Mouse (Mus musculus): ENCODE results near the gene Nr1h2. TPM values are rescaled to one million over a fixed set of nuclear protein-coding genes. Genes with fewer than 3 reads are reported as not detected.

The Nr1h2 gene
- polyA plus RNA-seq, 1 experiment from 2014 or later, result 82.2 TPM

- Histone ChIP-seq H3K4me3 (peak overlapping the region; percentile 45), H3K9me3 (replicated peaks) (no peaks in the 10 kb centered on the region), H3K4me1 (peaks cover 22% of the 10 kb centered on the region), H3K36me3 (peaks cover 9% of the 10 kb centered on the region), H3K27ac (0 out of 2 replicates have a peak overlapping the region, but pooled peaks have one; percentile 42), H3K27me3 (ENCODE audit: low read depth, poor library complexity, severe bottlenecking) (peaks cover 75% of the 10 kb centered on the region)
- 8% methylated on average over 40 of the region's 40 CpGs for WGBS
- DNase-seq (ENCODE audit: low spot score), result peak; percentile 81
Observed at GRCm38 (mm10) chr7:44527483-44528398, 26.0 kb downstream of the Nr1h2 start.

DNA sequence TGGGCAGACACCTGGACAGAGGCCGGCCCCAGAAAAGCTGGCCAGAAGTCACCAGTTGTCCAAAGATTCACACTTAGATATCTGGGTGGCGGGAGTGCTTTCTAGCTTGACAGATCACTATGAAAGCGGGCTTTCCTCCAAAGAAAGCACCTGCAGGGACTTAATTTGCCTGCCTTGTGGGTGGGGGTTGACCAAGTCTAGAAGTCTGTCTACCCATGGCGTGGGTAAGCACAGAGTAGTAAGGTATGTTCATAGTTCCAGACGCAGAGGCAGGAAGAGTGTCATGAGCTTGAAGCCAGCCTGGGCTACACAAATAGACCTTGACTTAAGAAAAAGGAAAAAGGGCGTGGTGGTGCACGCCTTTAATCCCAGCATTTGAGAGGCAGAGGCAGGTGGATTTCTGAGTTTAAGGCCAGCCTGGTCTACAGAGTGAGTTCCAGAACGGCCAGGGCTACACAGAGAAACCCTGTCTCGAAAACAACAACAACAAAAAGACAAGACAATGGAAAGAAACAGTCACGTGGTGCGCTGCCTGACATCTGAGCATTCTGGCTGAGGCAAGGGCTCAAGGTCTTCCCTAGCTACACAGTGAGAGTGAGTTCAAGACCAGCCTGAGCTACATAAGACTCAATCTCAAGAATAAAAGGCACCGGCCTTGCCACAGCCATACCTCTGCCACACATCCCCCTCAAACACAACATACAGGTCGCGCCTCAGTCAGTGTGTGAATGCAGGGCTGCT, 27.2 kb downstream of the Nr1h2 start:
- Histone ChIP-seq H3K27me3 (ENCODE audit: low read depth, poor library complexity, severe bottlenecking) (peaks cover 87% of the 10 kb centered on the region), H3K4me1 (peaks cover 23% of the 10 kb centered on the region), H3K27ac (no peak overlapping the region), H3K36me3 (no peaks in the 10 kb centered on the region), H3K9me3 (replicated peaks) (no peaks in the 10 kb centered on the region), H3K4me3 (no peak overlapping the region)
- no peak for DNase-seq (ENCODE audit: low spot score)
- 89% methylated on average over 14 of the region's 14 CpGs for WGBS

GRCm38 (mm10) chr7:44525126-44525832, 28.5 kb downstream of the Nr1h2 start:
- no peaks in the 10 kb centered on the region for H3K36me3 ChIP-seq
- H3K4me3 ChIP-seq, result peak overlapping the region; percentile 14; the same call in 1 of the 2 replicates
- peaks cover 98% of the 10 kb centered on the region for H3K27me3 ChIP-seq (ENCODE audit: low read depth, poor library complexity, severe bottlenecking)
- H3K4me1 ChIP-seq, result peaks cover 22% of the 10 kb centered on the region
- no peak overlapping the region for H3K27ac ChIP-seq
- no peak for DNase-seq (ENCODE audit: low spot score)
- 20% methylated on average over 22 of the region's 22 CpGs for WGBS
- H3K9me3 ChIP-seq (replicated peaks), result no peaks in the 10 kb centered on the region

DNA sequence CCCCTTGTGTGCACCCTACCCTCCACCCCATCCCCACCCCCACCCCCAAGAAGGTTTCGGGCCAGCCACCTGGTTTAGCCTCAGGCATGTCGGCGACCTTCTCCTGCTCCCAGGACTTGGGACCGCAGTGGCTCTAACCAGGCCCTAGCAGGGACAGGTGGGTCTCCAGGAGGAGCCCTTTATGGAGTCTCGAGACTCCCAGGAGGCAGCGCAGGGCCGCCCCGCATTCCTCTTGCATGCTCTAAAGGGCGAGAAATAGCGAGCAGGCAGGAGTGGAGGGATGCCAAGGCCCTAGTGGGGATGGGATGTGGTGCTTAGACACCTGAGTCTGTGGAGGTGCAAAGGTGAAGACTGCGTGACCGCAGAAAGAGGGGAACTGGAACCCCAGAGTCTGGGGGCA, 29.2 kb downstream of the Nr1h2 start, which contains the start of gene Mybpc2:
TSS of gene Mybpc2 (minus strand) at position 155 of the 400 bp plus-strand sequence.
- peaks cover 95% of the 10 kb centered on the region for H3K27me3 ChIP-seq (ENCODE audit: low read depth, poor library complexity, severe bottlenecking)
- no peak within 1 kb of the TSS for H3K27ac ChIP-seq
- WGBS, result 25% methylated on average over 12 of the region's 12 CpGs

DNA sequence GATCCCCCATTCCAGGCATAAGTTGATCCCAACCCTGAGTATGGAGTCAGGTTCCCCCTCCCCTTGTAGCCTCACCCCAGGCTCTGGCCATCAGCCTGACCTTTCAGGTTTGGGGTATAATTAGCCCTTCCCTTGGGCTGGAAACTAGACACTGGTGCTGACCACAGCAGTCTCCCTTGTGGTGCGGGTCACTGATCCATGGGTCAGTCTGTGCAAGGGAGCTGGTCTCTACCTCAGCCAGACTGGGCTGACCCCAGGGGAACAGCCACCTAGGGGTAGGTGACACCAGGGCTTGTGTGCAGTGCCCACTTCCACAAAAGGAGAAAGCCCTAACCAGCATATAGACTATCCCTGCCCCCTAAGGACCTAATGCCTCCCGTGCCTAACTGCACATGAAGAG, 30.7 kb downstream of the Nr1h2 start:
- Histone ChIP-seq H3K4me3 (no peak overlapping the region), H3K27ac (no peak overlapping the region), H3K36me3 (no peaks in the 10 kb centered on the region), H3K9me3 (replicated peaks) (no peaks in the 10 kb centered on the region), H3K27me3 (ENCODE audit: low read depth, poor library complexity, severe bottlenecking) (peaks cover 84% of the 10 kb centered on the region), H3K4me1 (peaks cover 21% of the 10 kb centered on the region)
- no peak for DNase-seq (ENCODE audit: low spot score)
- 76% methylated on average over 2 of the region's 2 CpGs for WGBS

More for the DNA sequence above, 29.2 kb downstream of the Nr1h2 start, which contains the start of gene Mybpc2:
- Histone ChIP-seq H3K4me1 (peaks cover 22% of the 10 kb centered on the region), H3K9me3 (replicated peaks) (no peaks in the 10 kb centered on the region), H3K4me3 (peak within 1 kb of the TSS; percentile 14; the same call in 1 of the 2 replicates), H3K36me3 (no peaks in the 10 kb centered on the region)
- DNase-seq (ENCODE audit: low spot score), result no peak

- H3K27me3 ChIP-seq (ENCODE audit: low read depth, poor library complexity, severe bottlenecking), result peaks cover 70% of the 10 kb centered on the region
Observed at GRCm38 (mm10) chr7:44521710-44522109, 32.0 kb downstream of the Nr1h2 start.

DNA sequence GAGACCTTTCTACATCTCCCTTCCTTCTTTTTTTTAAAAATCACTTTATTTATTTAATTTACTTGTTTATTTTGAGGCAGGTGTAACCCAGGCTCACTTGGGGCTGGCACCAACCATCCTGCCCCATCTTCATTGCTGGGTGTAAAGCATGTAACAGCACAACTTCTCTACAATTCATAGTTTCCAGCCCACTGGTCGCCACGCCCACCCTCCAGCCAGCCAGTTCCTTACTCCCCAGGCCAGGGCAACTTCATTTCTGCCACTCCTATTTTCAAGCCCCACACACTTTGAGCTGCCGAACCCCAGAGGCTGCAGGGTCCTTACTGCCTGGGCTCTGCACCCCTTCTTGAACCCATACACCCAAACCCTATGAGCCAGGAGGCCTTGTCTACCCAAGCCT, 32.8 kb downstream of the Nr1h2 start:
- WGBS, result 66% methylated on average over 3 of the region's 3 CpGs
- peaks cover 69% of the 10 kb centered on the region for H3K27me3 ChIP-seq (ENCODE audit: low read depth, poor library complexity, severe bottlenecking)
- DNase-seq (ENCODE audit: low spot score), result no peak

More at GRCm38 (mm10) chr7:44521710-44522109, 32.0 kb downstream of the Nr1h2 start:
- H3K4me3 ChIP-seq, result peak overlapping the region; percentile 29
- WGBS, result 3% methylated on average over 20 of the region's 20 CpGs
- peaks cover 14% of the 10 kb centered on the region for H3K4me1 ChIP-seq
- H3K9me3 ChIP-seq (replicated peaks), result no peaks in the 10 kb centered on the region
- peak; percentile 69 for DNase-seq (ENCODE audit: low spot score)
- no peaks in the 10 kb centered on the region for H3K36me3 ChIP-seq
- no peak overlapping the region for H3K27ac ChIP-seq

DNA sequence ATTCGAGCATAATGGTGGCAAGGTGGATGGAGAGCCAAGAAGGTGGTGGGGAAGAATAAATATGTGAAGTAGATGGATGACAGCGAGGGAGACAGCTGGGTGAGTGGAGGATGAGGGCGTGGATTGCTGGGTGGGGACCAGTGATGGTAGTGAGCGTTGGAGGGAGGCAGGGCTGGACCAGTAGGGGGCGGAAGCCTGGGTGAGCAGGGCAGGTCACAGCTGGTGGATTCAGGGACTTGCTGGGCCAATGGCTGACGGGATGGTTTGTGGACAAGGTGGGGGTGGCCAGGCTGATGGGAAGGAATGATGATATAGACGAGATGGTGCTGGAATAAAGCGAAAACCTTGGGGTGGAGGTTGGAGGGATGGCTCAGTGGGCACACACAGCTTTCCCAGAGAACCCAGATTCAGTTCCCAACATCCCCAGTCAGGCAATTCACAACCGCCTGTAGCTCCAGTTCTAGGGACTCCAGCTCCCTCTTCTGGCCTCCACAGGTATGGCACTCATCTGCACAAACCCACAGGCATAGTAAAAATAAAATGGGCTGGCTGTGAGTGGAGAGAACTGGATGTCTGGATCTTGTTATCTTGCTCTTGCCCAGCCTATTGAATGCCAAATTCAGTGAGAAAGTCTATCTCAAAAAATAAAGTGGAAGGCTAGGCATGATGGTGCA, 34.4 kb downstream of the Nr1h2 start:
- H3K36me3 ChIP-seq, result no peaks in the 10 kb centered on the region
- H3K27ac ChIP-seq, result no peak overlapping the region
- WGBS, result 64% methylated on average over 9 of the region's 9 CpGs
- H3K9me3 ChIP-seq (replicated peaks), result no peaks in the 10 kb centered on the region
- peaks cover 4% of the 10 kb centered on the region; the same call in 1 of the 2 replicates for H3K4me1 ChIP-seq
- no peak overlapping the region for H3K4me3 ChIP-seq
- H3K27me3 ChIP-seq (ENCODE audit: low read depth, poor library complexity, severe bottlenecking), result peaks cover 52% of the 10 kb centered on the region
- no peak for DNase-seq (ENCODE audit: low spot score)

More for the DNA sequence above, 32.8 kb downstream of the Nr1h2 start:
- Histone ChIP-seq H3K9me3 (replicated peaks) (no peaks in the 10 kb centered on the region), H3K36me3 (no peaks in the 10 kb centered on the region), H3K4me1 (peaks cover 14% of the 10 kb centered on the region), H3K27ac (no peak overlapping the region), H3K4me3 (no peak overlapping the region)

- Histone ChIP-seq H3K9me3 (replicated peaks) (no peaks in the 10 kb centered on the region), H3K27me3 (ENCODE audit: low read depth, poor library complexity, severe bottlenecking) (peaks cover 22% of the 10 kb centered on the region), H3K4me3 (no peak overlapping the region), H3K27ac (no peak overlapping the region), H3K36me3 (no peaks in the 10 kb centered on the region), H3K4me1 (no peaks in the 10 kb centered on the region)
- DNase-seq (ENCODE audit: low spot score), result no peak
Observed at GRCm38 (mm10) chr7:44507491-44507890, 46.3 kb downstream of the Nr1h2 start.

DNA sequence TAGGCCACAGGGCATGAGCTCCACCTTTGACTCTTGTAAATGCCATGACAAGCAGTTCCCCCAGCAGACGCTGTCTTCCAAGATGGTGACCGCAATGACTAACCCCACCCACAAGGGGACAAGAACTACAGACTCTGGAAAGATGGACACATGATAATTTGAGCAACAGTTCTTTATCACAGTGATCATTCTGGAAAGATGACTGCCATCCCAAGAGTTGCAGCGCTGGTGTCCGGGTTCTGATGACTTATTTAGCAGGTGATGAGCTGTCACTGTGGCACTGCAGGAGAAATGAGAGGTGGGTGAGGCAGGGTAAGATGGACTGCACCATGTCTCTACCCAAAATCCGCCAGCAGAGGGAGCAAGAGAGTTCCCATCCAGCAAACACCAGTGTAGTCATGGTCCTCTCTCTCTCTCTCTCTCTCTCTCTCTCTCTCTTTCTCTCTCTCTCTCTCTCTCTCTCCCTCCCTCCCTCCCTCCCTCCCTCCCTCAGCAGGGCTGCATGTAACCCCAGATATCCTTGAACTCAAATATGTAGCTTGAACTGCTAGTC, 52.1 kb downstream of the Nr1h2 start:
- H3K27ac ChIP-seq, result no peak overlapping the region
- H3K4me1 ChIP-seq, result peaks cover 11% of the 10 kb centered on the region
- no peaks in the 10 kb centered on the region for H3K36me3 ChIP-seq
- whole genome bisulfite sequencing, result 44% methylated on average over 5 of the region's 5 CpGs
- no peaks in the 10 kb centered on the region for H3K9me3 ChIP-seq (replicated peaks)
- DNase-seq (ENCODE audit: low spot score), result peak; percentile 80
- peaks cover 22% of the 10 kb centered on the region for H3K27me3 ChIP-seq (ENCODE audit: low read depth, poor library complexity, severe bottlenecking)
- H3K4me3 ChIP-seq, result no peak overlapping the region

GRCm38 (mm10) chr7:44500046-44500445, 53.7 kb downstream of the Nr1h2 start:
- no peaks in the 10 kb centered on the region for H3K36me3 ChIP-seq
- peaks cover 22% of the 10 kb centered on the region for H3K27me3 ChIP-seq (ENCODE audit: low read depth, poor library complexity, severe bottlenecking)
- DNase-seq (ENCODE audit: low spot score), result no peak
- no peak overlapping the region for H3K4me3 ChIP-seq
- WGBS, result 63% methylated on average over 20 of the region's 20 CpGs
- H3K9me3 ChIP-seq (replicated peaks), result no peaks in the 10 kb centered on the region
- no peak overlapping the region for H3K27ac ChIP-seq
- H3K4me1 ChIP-seq, result peaks cover 20% of the 10 kb centered on the region
